Mouse (Mus musculus) heart, postnatal 0 days (tissue): ENCODE measurements around the gene Bpifb6.

ENCODE experiments used
- CTCF ChIP-seq: IDR thresholded peaks from 2 replicates; pipeline ENCODE4 v1.5.1; 2016; ENCODE audit warnings: antibody characterized with exemption, control low read depth, low read depth
- EP300 ChIP-seq: IDR thresholded peaks from 2 replicates; pipeline ENCODE4 v1.6.1; 2016; ENCODE audit warnings: antibody characterized with exemption, low read depth

DNA sequence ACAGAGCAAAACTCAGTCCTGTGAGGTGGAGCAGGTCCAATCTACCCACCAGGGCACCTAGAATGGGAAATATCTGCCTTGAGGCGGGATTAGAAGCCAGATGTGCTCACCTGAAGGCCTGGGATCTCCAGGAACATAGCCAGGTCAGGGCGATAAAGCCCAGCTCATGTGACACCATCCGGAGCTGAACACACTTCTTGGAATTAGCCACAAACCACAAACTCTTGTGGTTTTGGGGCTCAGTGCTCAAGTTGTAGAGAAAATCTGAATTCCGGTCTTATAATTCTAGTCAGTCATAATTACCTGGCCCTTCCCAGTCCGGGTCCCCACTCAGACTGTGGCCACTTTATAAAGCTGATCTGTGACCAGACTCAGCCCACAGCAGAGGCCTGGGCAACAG, 37.7 kb downstream of the Bpifb6 start, which contains the start of gene Bpifb4:
- no peak for TF ChIP-seq CTCF
- no peak for TF ChIP-seq EP300
